10 mouse cellular contexts compared by ENCODE assay signal in the genomic region with DNA sequence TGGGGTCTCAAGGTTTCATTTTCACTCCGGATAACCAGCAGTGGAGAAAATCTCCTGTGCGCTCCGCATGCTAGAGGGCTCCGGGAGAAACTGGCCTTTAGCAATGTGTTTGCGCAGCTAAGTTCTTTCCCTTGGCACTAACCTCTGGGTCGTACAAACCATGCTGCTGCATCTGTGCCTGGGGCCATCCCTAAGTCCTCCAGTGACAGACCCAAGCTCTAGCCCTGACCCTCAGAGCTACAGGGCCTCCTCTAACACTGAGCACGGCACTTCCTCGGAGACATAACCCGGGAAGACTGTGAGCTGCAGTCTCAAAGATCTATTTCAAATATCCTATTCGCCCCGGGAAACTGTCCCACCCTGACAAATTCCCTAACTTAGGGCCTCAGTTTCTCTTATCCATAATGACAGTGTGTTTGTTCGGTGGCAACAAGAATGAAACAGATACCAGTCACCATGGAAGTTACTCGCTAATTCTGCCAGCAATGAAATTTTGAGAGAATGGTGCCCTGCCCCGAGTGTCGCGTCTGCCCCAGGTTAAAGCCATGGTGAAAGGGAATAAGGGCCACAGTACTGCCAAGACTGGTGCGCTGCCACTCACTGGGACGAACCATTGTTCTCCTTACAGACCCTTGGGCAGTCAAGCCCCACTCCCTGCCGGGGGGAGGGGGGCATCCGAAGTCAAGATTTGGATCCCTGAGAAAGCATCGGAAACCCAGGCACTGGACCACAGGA. TPM values are rescaled to one million over a fixed set of nuclear protein-coding genes. Genes with fewer than 3 reads are reported as not detected.
DNase-seq lines count a peak whose midpoint lies in the region; ATAC-seq lines count a peak whose summit lies in the region.
"Had no signal": no experiment of that assay in that cellular context is flagged by ENCODE, and none has a peak within 500 bp of the region (broad histone marks: within the 10 kb centered on the region; RNA-seq: fewer than 3 reads in every experiment).

No protein-coding gene starts in this region.

- no peaks in the 10 kb centered on the region for H3K36me3 ChIP-seq in heart, embryonic 12.5 days
- no peaks in the 10 kb centered on the region for H3K36me3 ChIP-seq in heart, embryonic 16.5 days (ENCODE audit: control insufficient read depth, insufficient read depth)
- no peaks in the 10 kb centered on the region for H3K36me3 ChIP-seq in midbrain, embryonic 13.5 days

- no peak overlapping the region for H3K9ac ChIP-seq in heart, embryonic 12.5 days
- H3K9ac ChIP-seq in heart, embryonic 16.5 days (ENCODE audit: low read length) = no peak overlapping the region
- H3K9ac ChIP-seq in midbrain, embryonic 13.5 days (replicated peaks) = no peak overlapping the region

- DNase-seq in heart, adult 8-10 months (ENCODE audit: low spot score) = no peak
- DNase-seq in embryo, embryonic 11 days = peak; percentile 42
- no peak for DNase-seq in layer of hippocampus, adult 9-11 months
- DNase-seq in adrenal gland, adult 2 months = no peak
- DNase-seq in spleen, postnatal 14 days (ENCODE audit: low spot score in 2 of 2) = no peak
- DNase-seq: cerebellum, adult 9-10 months had no signal

- no peak for ATAC-seq in heart, embryonic 12.5 days (ENCODE audit: insufficient number of reproducible peaks, low FRiP score)
- no peak for ATAC-seq in heart, embryonic 16.5 days (replicated peaks; ENCODE audit: extremely low read depth, insufficient read depth, low FRiP score)
- ATAC-seq in midbrain, embryonic 13.5 days = no peak

- H3K4me2 ChIP-seq in heart, embryonic 12.5 days = peak overlapping the region; percentile 64
- H3K4me2 ChIP-seq in heart, embryonic 16.5 days (ENCODE audit: low read depth, low read length) = peak overlapping the region; percentile 57
- no peak overlapping the region for H3K4me2 ChIP-seq in midbrain, embryonic 13.5 days (replicated peaks)

- H3K27ac ChIP-seq in heart, embryonic 12.5 days (ENCODE audit: poor library complexity, severe bottlenecking) = no peak overlapping the region
- no peak overlapping the region for H3K27ac ChIP-seq in heart, embryonic 16.5 days (ENCODE audit: low read length)
- no peak overlapping the region for H3K27ac ChIP-seq in midbrain, embryonic 13.5 days

- H3K4me1 ChIP-seq in heart, embryonic 12.5 days (replicated peaks) = peaks cover 19% of the 10 kb centered on the region
- peaks cover 2% of the 10 kb centered on the region; the same call in 1 of the 2 replicates for H3K4me1 ChIP-seq in heart, embryonic 16.5 days (ENCODE audit: control insufficient read depth, insufficient read depth, low read length)
- H3K4me1 ChIP-seq in midbrain, embryonic 13.5 days (replicated peaks) = peaks cover 5% of the 10 kb centered on the region; the same call in 1 of the 2 replicates

- H3K4me3 ChIP-seq in heart, embryonic 12.5 days = peak overlapping the region; percentile 34
- H3K4me3 ChIP-seq in heart, embryonic 16.5 days (ENCODE audit: low read length) = peak overlapping the region; percentile 37
- H3K4me3 ChIP-seq in midbrain, embryonic 13.5 days (replicated peaks) = 0 out of 2 replicates have a peak overlapping the region, but pooled peaks have one; percentile 2
- H3K4me3 ChIP-seq: myocyte had no signal

- no peaks in the 10 kb centered on the region for H3K9me3 ChIP-seq in heart, embryonic 12.5 days (replicated peaks)
- no peaks in the 10 kb centered on the region for H3K9me3 ChIP-seq in heart, embryonic 16.5 days (replicated peaks; ENCODE audit: control insufficient read depth, low read length)
- no peaks in the 10 kb centered on the region for H3K9me3 ChIP-seq in midbrain, embryonic 13.5 days

- WGBS in heart, embryonic 12.5 days = 4% methylated on average over 21 of the region's 21 CpGs
- WGBS in heart, embryonic 16.5 days = 4% methylated on average over 21 of the region's 21 CpGs
- WGBS in midbrain, embryonic 13.5 days = 1% methylated on average over 21 of the region's 21 CpGs

- H3K27me3 ChIP-seq in heart, embryonic 12.5 days (replicated peaks) = peaks cover 93% of the 10 kb centered on the region
- peaks cover 78% of the 10 kb centered on the region for H3K27me3 ChIP-seq in heart, embryonic 16.5 days (ENCODE audit: control insufficient read depth, insufficient read depth, low read length)
- peaks cover 100% of the 10 kb centered on the region for H3K27me3 ChIP-seq in midbrain, embryonic 13.5 days

RNA-seq across cellular contexts. Expression of a gene that starts 7.8 kb away (rescaled TPM):
- 0.18 and 0.26 TPM in 2 replicates for polyA plus RNA-seq in heart, embryonic 12.5 days (2016; fragmentation: Nextera tagmentation; extraction: Ambion mirVana)
- total RNA-seq in heart, adult 8-10 months (2022) = under 1 TPM; 0.23 to 0.38 (median 0.26) TPM
- polyA plus RNA-seq in heart, embryonic 16.5 days (2015; fragmentation: Nextera tagmentation; extraction: Ambion mirVana) = 0.62 and 1.0 TPM in 2 replicates
- polyA plus RNA-seq in midbrain, embryonic 13.5 days (2015; fragmentation: Nextera tagmentation; extraction: Ambion mirVana) = 0.30 and 0.31 TPM in 2 replicates
- total RNA-seq in adrenal gland, adult 2 months (2021) = not detected
- polyA plus RNA-seq in adrenal gland, adult 2 months (2012; rRNA removed) = 0.12 and 0.18 TPM in 2 replicates
- polyA plus RNA-seq: myocyte had no signal
